Mouse (Mus musculus) midbrain, embryonic 14.5 days (tissue): ENCODE measurements at regions not wholly inside any gene's neighbourhood (a gene's known extent, or its start where the extent isn't known, plus 50 kb on each side); places are given as distances from the start of the nearest gene placed in this dataset.

Experiments
- ATAC-seq: fragments of 200-750 bp; cut with Nextera tagmentation; 2 replicates; pipeline ENCODE4 v1.8.0; 2017; ENCODE audit warnings: moderate number of reproducible peaks, moderate library complexity; ENCODE audit not compliant: low FRiP score, low TSS enrichment
- DNase-seq: peaks from one replicate; pipeline ENCODE4 v3.0.0-alpha.2; 2015
- H3K27ac ChIP-seq: fragments of 300-500 bp; sonication (generic); replicated peaks from 2 replicates; pipeline ENCODE4 v1.5.1; 2014; ENCODE audit warnings: mild to moderate bottlenecking, low read depth, low read length, moderate library complexity
- H3K27me3 ChIP-seq: fragments of 300-500 bp; sonication (generic); 2 replicates; pipeline ENCODE4 v1.6.1; 2014; ENCODE audit warnings: low read length, control low read depth, mixed read lengths; ENCODE audit not compliant: control insufficient read depth, insufficient read depth
- H3K36me3 ChIP-seq: fragments of 300-500 bp; sonication (generic); 2 replicates; pipeline ENCODE4 v1.6.1; 2014; ENCODE audit warnings: low read length, control low read depth; ENCODE audit not compliant: control insufficient read depth, insufficient read depth
- H3K4me1 ChIP-seq: fragments of 300-500 bp; sonication (generic); 2 replicates; pipeline ENCODE4 v1.6.1; 2014; ENCODE audit warnings: mild to moderate bottlenecking, antibody characterized with exemption, low read length, control low read depth; ENCODE audit not compliant: control insufficient read depth, insufficient read depth
- H3K4me2 ChIP-seq: fragments of 300-500 bp; sonication (generic); 2 replicates; pipeline ENCODE4 v1.6.1; 2014; ENCODE audit warnings: mild to moderate bottlenecking, low read length, moderate library complexity
- H3K4me3 ChIP-seq: fragments of 300-500 bp; sonication (generic); replicated peaks from 2 replicates; pipeline ENCODE4 v1.5.1; 2014; ENCODE audit warnings: low read depth, low read length
- H3K9ac ChIP-seq: fragments of 300-500 bp; sonication (generic); replicated peaks from 2 replicates; pipeline ENCODE4 v1.6.1; 2014; ENCODE audit warnings: mild to moderate bottlenecking, low read length, moderate library complexity
- H3K9me3 ChIP-seq: fragments of 300-500 bp; sonication (generic); 2 replicates; pipeline ENCODE4 v1.6.1; 2016; ENCODE audit warnings: low read length, control low read depth, mixed read lengths; ENCODE audit not compliant: control insufficient read depth
- WGBS: fragments of 180-500 bp; shearing (Covaris S2); extraction: QIAGEN DNeasy Blood & Tissue Kit; methylation state at CpG from one replicate; pipeline ENCODE4 v1.1.7; 2014; 5-methylcytosine and 5-hydroxymethylcytosine counted together

- ATAC-seq, result no peak
- WGBS, result 43% methylated on average over 5 of the region's 5 CpGs
- Histone ChIP-seq H3K27ac (no peak overlapping the region), H3K9me3 (no peaks in the 10 kb centered on the region), H3K27me3 (no peaks in the 10 kb centered on the region), H3K36me3 (no peaks in the 10 kb centered on the region), H3K4me3 (no peak overlapping the region), H3K9ac (no peak overlapping the region), H3K4me1 (no peaks in the 10 kb centered on the region), H3K4me2 (no peak overlapping the region)
- peak; percentile 13 for DNase-seq
Observed at GRCm38 (mm10) chr1:29509615-29510131, 729.6 kb upstream of the Gm597 start.
